Mouse (Mus musculus): ENCODE results near the gene Doc2g. TPM values are rescaled to one million over a fixed set of nuclear protein-coding genes. Genes with fewer than 3 reads are reported as not detected.

Gene Doc2g
- polyA plus RNA-seq, 1 experiment from 2014 or later = 74.6 TPM

DNA sequence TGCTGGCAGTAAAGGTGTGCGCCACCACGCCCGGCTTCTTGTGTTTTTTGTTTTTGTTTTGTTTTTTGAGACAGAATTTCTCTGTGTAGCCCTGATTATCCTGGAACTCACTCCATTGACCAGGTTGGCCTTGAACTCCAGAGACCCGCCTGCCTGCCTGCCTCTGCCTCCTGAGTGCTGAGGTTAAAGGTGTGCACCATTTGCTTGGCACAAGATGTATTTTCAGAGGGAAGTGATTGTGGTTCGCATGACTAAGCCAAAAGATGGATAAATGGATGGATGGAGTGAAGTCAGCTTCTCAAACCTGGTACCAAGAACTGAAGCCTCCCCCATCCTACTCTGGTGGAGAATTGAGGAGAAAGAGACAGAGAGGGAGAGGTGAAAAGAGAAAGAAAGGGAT, 51.5 kb downstream of the Doc2g start:
- Histone ChIP-seq H3K36me3 (no peaks in the 10 kb centered on the region), H3K4me3 (no peak overlapping the region), H3K27ac (ENCODE audit: poor library complexity, severe bottlenecking) (no peak overlapping the region), H3K27me3 (replicated peaks) (no peaks in the 10 kb centered on the region), H3K4me2 (no peak overlapping the region), H3K9ac (no peak overlapping the region), H3K4me1 (replicated peaks) (peaks cover 15% of the 10 kb centered on the region), H3K9me3 (replicated peaks) (no peaks in the 10 kb centered on the region)
- WGBS = 85% methylated on average over 5 of the region's 5 CpGs
- ATAC-seq (ENCODE audit: insufficient number of reproducible peaks, low FRiP score) = no peak

DNA sequence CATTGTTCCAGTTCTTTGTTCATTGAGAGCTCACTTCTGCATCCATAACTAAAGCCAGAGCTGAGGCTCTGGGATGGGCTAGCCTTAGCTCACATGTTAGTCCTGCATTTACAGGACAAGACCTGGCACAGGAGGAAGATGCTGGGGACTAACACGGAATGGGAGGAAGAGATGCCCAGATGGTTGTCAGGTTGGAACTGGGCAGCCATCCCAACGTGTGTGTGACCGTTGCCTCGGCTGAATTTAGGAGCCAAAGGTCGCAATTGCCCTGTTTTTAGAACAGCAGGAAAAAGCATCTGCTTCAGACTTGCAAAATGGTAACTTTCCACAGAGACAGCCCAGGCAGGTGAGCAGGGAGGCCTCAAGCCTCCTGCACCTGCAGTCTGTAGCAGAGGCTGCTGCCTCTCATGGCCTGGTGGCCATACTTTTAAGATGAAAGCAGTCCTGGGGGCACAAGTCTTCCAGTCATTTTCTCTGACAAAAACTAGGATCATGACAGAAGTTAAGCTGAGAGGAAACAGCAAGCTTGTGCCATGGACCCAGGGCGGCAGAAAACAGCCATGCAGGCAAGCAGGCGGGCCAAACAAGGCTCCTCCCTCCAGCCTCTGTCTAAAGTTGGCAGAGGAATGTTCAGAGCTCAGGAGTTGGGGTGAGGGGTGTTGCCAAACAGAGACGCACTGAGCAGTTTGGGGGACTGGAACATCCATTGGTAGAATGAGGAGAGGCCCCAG, 52.3 kb downstream of the Doc2g start:
- no peak overlapping the region for H3K4me2 ChIP-seq
- no peaks in the 10 kb centered on the region for H3K9me3 ChIP-seq (replicated peaks)
- H3K27me3 ChIP-seq (replicated peaks) = no peaks in the 10 kb centered on the region
- no peak overlapping the region for H3K4me3 ChIP-seq
- H3K27ac ChIP-seq (ENCODE audit: poor library complexity, severe bottlenecking) = no peak overlapping the region
- no peak overlapping the region for H3K9ac ChIP-seq
- H3K36me3 ChIP-seq = no peaks in the 10 kb centered on the region
- ATAC-seq (ENCODE audit: insufficient number of reproducible peaks, low FRiP score) = no peak
- peaks cover 15% of the 10 kb centered on the region for H3K4me1 ChIP-seq (replicated peaks)
- 60% methylated on average over 8 of the region's 8 CpGs for WGBS

DNA sequence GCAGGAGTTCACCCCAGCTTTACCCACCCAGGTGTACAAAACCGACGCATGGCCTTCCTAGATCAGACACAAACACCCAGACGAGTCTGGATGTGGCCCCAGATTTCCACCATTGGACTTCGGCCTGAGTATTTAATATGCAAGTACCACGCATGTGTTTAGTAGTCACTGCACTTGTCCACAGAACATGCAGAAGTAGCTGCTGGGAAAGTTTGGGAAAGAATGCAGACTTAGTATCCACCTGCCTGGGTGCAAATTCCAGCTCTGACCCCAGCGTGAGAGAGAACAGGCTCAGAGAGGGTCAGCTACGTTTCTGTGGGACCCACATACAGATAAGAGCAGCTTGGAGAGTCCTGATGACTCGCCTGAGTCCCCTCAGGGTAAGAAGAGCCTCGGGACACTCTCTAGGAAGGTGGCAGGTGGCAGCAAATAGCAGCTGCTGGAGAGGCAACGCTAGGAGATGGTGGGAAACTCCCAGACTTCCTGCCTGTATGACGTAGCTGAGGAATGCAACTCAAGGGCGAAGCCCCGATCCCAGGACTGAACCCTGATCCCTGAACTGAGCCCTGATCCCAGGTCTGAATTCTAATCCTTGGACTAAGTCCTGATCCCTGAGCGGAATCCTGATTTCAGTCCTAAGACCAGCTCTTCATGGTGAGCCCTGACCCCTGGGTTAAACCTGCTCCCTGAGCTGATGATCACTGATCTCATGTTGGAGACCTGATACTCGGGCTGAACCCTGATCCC, 53.0 kb downstream of the Doc2g start:
- Histone ChIP-seq H3K4me2 (no peak overlapping the region), H3K27me3 (replicated peaks) (no peaks in the 10 kb centered on the region), H3K9ac (no peak overlapping the region), H3K36me3 (no peaks in the 10 kb centered on the region), H3K9me3 (replicated peaks) (no peaks in the 10 kb centered on the region), H3K27ac (ENCODE audit: poor library complexity, severe bottlenecking) (no peak overlapping the region), H3K4me3 (no peak overlapping the region), H3K4me1 (replicated peaks) (peaks cover 15% of the 10 kb centered on the region)
- WGBS = 45% methylated on average over 15 of the region's 15 CpGs
- no peak for ATAC-seq (ENCODE audit: insufficient number of reproducible peaks, low FRiP score)

Other genes starting within 250 kb of the Doc2g start
- gene Kmt5b, start 235.9 kb upstream of the Doc2g start, polyA plus RNA-seq (2016; fragmentation: Nextera tagmentation; extraction: Ambion mirVana) = 29.3 and 32.9 TPM in 2 replicates
- gene Chka, start 151.5 kb upstream of the Doc2g start, polyA plus RNA-seq (2016; fragmentation: Nextera tagmentation; extraction: Ambion mirVana) = 30.1 and 36.1 TPM in 2 replicates
- 22.3 and 26.1 TPM in 2 replicates for gene Tcirg1, start 96.2 kb upstream of the Doc2g start, polyA plus RNA-seq (2016; fragmentation: Nextera tagmentation; extraction: Ambion mirVana)
- gene Ndufs8, start 90.5 kb upstream of the Doc2g start, polyA plus RNA-seq (2016; fragmentation: Nextera tagmentation; extraction: Ambion mirVana) = 298 and 324 TPM in 2 replicates
- 2.0 and 2.3 TPM in 2 replicates for gene Aldh3b1, start 73.5 kb upstream of the Doc2g start, polyA plus RNA-seq (2016; fragmentation: Nextera tagmentation; extraction: Ambion mirVana)
- 7.8 and 8.9 TPM in 2 replicates for gene Unc93b1, start 68.1 kb upstream of the Doc2g start, polyA plus RNA-seq (2016; fragmentation: Nextera tagmentation; extraction: Ambion mirVana)
- not detected in 2 replicates for gene Aldh3b3, start 44.7 kb upstream of the Doc2g start, polyA plus RNA-seq (2016; fragmentation: Nextera tagmentation; extraction: Ambion mirVana)
- 0.40 and 0.86 TPM in 2 replicates for gene Aldh3b2, start 31.0 kb upstream of the Doc2g start, polyA plus RNA-seq (2016; fragmentation: Nextera tagmentation; extraction: Ambion mirVana)
- 9.3 and 9.5 TPM in 2 replicates for gene Acy3, start 16.7 kb upstream of the Doc2g start, polyA plus RNA-seq (2016; fragmentation: Nextera tagmentation; extraction: Ambion mirVana)
- gene Tbx10, start 10.6 kb upstream of the Doc2g start, polyA plus RNA-seq (2016; fragmentation: Nextera tagmentation; extraction: Ambion mirVana) = not detected in 2 replicates
- gene Nudt8, start 2.7 kb upstream of the Doc2g start, polyA plus RNA-seq (2016; fragmentation: Nextera tagmentation; extraction: Ambion mirVana) = 41.0 and 44.7 TPM in 2 replicates
- 4.2 and 4.6 TPM in 2 replicates for gene Gm49405, start 2.7 kb upstream of the Doc2g start, polyA plus RNA-seq (2016; fragmentation: Nextera tagmentation; extraction: Ambion mirVana)
- 402 and 417 TPM in 2 replicates for gene Ndufv1, start 9.5 kb downstream of the Doc2g start, polyA plus RNA-seq (2016; fragmentation: Nextera tagmentation; extraction: Ambion mirVana)
- 346 and 369 TPM in 2 replicates for gene Gstp1, start 34.7 kb downstream of the Doc2g start, polyA plus RNA-seq (2016; fragmentation: Nextera tagmentation; extraction: Ambion mirVana)
- gene Gstp2, start 42.7 kb downstream of the Doc2g start, polyA plus RNA-seq (2016; fragmentation: Nextera tagmentation; extraction: Ambion mirVana) = 3.6 and 7.1 TPM in 2 replicates
- gene Gstp3, start 56.3 kb downstream of the Doc2g start, polyA plus RNA-seq (2016; fragmentation: Nextera tagmentation; extraction: Ambion mirVana) = 0.69 TPM in 1 of 2 replicates, not detected in the other
- not detected in 2 replicates for gene Cabp2, start 78.3 kb downstream of the Doc2g start, polyA plus RNA-seq (2016; fragmentation: Nextera tagmentation; extraction: Ambion mirVana)
- gene Cdk2ap2, start 93.9 kb downstream of the Doc2g start, polyA plus RNA-seq (2016; fragmentation: Nextera tagmentation; extraction: Ambion mirVana) = 54.4 and 57.6 TPM in 2 replicates
- gene Pitpnm1, start 96.7 kb downstream of the Doc2g start, polyA plus RNA-seq (2016; fragmentation: Nextera tagmentation; extraction: Ambion mirVana) = 23.3 and 23.5 TPM in 2 replicates
- gene Aip, start 122.5 kb downstream of the Doc2g start, polyA plus RNA-seq (2016; fragmentation: Nextera tagmentation; extraction: Ambion mirVana) = 80.4 and 82.6 TPM in 2 replicates
- not detected in 2 replicates for gene Gpr152, start 136.5 kb downstream of the Doc2g start, polyA plus RNA-seq (2016; fragmentation: Nextera tagmentation; extraction: Ambion mirVana)
- 0.13 TPM in 1 of 2 replicates, not detected in the other for gene Cabp4, start 140.7 kb downstream of the Doc2g start, polyA plus RNA-seq (2016; fragmentation: Nextera tagmentation; extraction: Ambion mirVana)
- 115 and 122 TPM in 2 replicates for gene Coro1b, start 145.3 kb downstream of the Doc2g start, polyA plus RNA-seq (2016; fragmentation: Nextera tagmentation; extraction: Ambion mirVana)
- gene Ptprcap, start 150.3 kb downstream of the Doc2g start, polyA plus RNA-seq (2016; fragmentation: Nextera tagmentation; extraction: Ambion mirVana) = 0.73 and 1.1 TPM in 2 replicates
- 52.9 and 55.7 TPM in 2 replicates for gene Rps6kb2, start 160.0 kb downstream of the Doc2g start, polyA plus RNA-seq (2016; fragmentation: Nextera tagmentation; extraction: Ambion mirVana)
- gene Carns1, start 172.2 kb downstream of the Doc2g start, polyA plus RNA-seq (2016; fragmentation: Nextera tagmentation; extraction: Ambion mirVana) = 2.5 and 3.6 TPM in 2 replicates
- gene Tbc1d10c, start 188.0 kb downstream of the Doc2g start, polyA plus RNA-seq (2016; fragmentation: Nextera tagmentation; extraction: Ambion mirVana) = 1.5 and 1.6 TPM in 2 replicates
- 627 and 649 TPM in 2 replicates for gene Ppp1ca, start 188.8 kb downstream of the Doc2g start, polyA plus RNA-seq (2016; fragmentation: Nextera tagmentation; extraction: Ambion mirVana)
- 22.6 and 23.1 TPM in 2 replicates for gene Rad9a, start 198.3 kb downstream of the Doc2g start, polyA plus RNA-seq (2016; fragmentation: Nextera tagmentation; extraction: Ambion mirVana)
- gene Clcf1, start 210.9 kb downstream of the Doc2g start, polyA plus RNA-seq (2016; fragmentation: Nextera tagmentation; extraction: Ambion mirVana) = 1.3 and 1.4 TPM in 2 replicates
- not detected in 2 replicates for gene AC109138.7, start 211.0 kb downstream of the Doc2g start, polyA plus RNA-seq (2016; fragmentation: Nextera tagmentation; extraction: Ambion mirVana)
- gene Pold4, start 228.6 kb downstream of the Doc2g start, polyA plus RNA-seq (2016; fragmentation: Nextera tagmentation; extraction: Ambion mirVana) = 16.6 and 19.4 TPM in 2 replicates